Mouse (Mus musculus) cerebellum, adult 2 months (tissue): ENCODE data around the gene Cyp24a1.

Source experiments
- CTCF ChIP-seq: fragments of 200-500 bp; IDR thresholded peaks from 2 replicates; pipeline ENCODE4 v1.5.1; 2011; ENCODE audit warnings: low read depth, mild to moderate bottlenecking, control low read depth, low read length, moderate library complexity, borderline replicate concordance; ENCODE audit not compliant: insufficient read depth
- POLR2A ChIP-seq: fragments of 200-500 bp; IDR thresholded peaks from 2 replicates; pipeline ENCODE4 v1.6.1; 2011; ENCODE audit warnings: low read length, control low read depth, borderline replicate concordance; ENCODE audit not compliant: insufficient read depth

DNA sequence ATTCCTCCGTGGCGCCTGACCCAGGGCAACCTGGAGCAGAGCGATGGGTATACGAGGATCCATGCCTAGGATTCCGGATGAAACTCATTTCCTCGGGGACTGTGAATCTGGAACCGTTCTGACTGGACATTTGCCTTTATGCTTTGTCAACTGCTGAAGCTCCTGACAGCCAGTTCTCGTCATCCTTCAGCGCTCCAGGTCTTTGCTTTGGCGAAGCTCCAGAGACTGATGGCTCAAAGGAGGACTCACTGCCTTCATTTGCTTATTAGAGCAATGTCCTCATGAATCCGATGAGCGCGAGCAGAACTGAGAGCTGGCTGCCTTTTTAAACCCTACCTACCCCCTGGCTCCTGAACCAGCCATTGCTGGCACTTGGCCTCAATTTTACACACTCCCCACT is 58.2 kb downstream of the Cyp24a1 start:
- TF ChIP-seq POLR2A (no peak), CTCF (no peak)
